ENCODE assay signal across 9 mouse cellular contexts in the genomic region with DNA sequence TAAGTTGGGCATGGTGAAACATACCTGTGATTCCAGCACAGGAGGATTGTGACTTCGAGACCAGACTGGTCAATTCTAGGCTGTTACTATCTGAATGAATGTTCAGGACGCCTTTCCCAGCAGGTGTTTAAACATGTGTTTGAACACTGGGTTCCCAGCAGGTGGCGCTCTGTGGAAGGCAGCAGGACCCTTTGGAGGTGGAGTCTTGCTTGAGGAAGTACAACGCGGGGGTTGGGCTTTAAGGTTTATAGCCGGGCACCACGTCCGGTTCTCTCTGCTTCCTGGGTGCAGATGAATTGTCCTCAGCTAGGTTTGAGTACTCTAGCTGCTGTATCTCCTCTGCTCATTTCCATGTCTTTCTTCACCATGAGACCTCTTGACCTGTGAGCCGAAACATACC.
DNase-seq lines count a peak whose midpoint lies in the region; ATAC-seq and TF ChIP-seq lines count a peak whose summit lies in the region.
"Had no signal": no experiment of that assay in that cellular context is flagged by ENCODE, and none has a peak within 500 bp of the region (broad histone marks: within the 10 kb centered on the region; RNA-seq: fewer than 3 reads in every experiment).

No protein-coding gene starts in this region.

- TF ChIP-seq CTCF in stomach, postnatal 0 days (IDR thresholded peaks at IDR 0.05; ENCODE audit: low read depth) = peak; percentile 59

- no peaks in the 10 kb centered on the region for H3K27me3 ChIP-seq in neural tube, embryonic 15.5 days (replicated peaks)
- no peaks in the 10 kb centered on the region for H3K27me3 ChIP-seq in stomach, postnatal 0 days (ENCODE audit: control insufficient read depth, insufficient read depth, low read length)

- no peaks in the 10 kb centered on the region for H3K4me1 ChIP-seq in neural tube, embryonic 15.5 days
- no peaks in the 10 kb centered on the region for H3K4me1 ChIP-seq in stomach, postnatal 0 days (replicated peaks; ENCODE audit: control insufficient read depth, insufficient read depth)

- DNase-seq in gastrocnemius, postnatal 10 days = peak; percentile 15
- no peak for DNase-seq in gastrocnemius, postnatal 25 days
- DNase-seq in neural tube, embryonic 10.5 days (ENCODE audit: extremely low spot score, low spot score) = peak; percentile 28
- peak; percentile 25 for DNase-seq in embryo, embryonic 9.5 days (ENCODE audit: extremely low spot score)
- peak; percentile 33 for DNase-seq in stomach, postnatal 0 days (ENCODE audit: low spot score)
- no peak for DNase-seq in frontal cortex, postnatal 10 days (ENCODE audit: low spot score in 2 of 2)
- no peak for DNase-seq in urinary bladder, adult 18-20 months (ENCODE audit: low spot score in 2 of 2)
- DNase-seq: kidney, adult 11 months had no signal

- H3K4me2 ChIP-seq in neural tube, embryonic 15.5 days = no peak overlapping the region
- no peak overlapping the region for H3K4me2 ChIP-seq in stomach, postnatal 0 days (replicated peaks; ENCODE audit: low read depth)

- ATAC-seq in neural tube, embryonic 15.5 days (ENCODE audit: low FRiP score) = no peak
- ATAC-seq in stomach, postnatal 0 days (ENCODE audit: low FRiP score, low TSS enrichment) = no peak

- H3K9me3 ChIP-seq in neural tube, embryonic 15.5 days (replicated peaks) = no peaks in the 10 kb centered on the region
- H3K9me3 ChIP-seq in stomach, postnatal 0 days (ENCODE audit: control insufficient read depth, low read length) = no peaks in the 10 kb centered on the region

- H3K36me3 ChIP-seq in neural tube, embryonic 15.5 days = no peaks in the 10 kb centered on the region
- H3K36me3 ChIP-seq in stomach, postnatal 0 days (ENCODE audit: control insufficient read depth, insufficient read depth, low read length) = no peaks in the 10 kb centered on the region

- TF ChIP-seq EP300 in stomach, postnatal 0 days (optimal IDR thresholded peaks at IDR 0.05) = no peak

- no peak overlapping the region for H3K9ac ChIP-seq in neural tube, embryonic 15.5 days (replicated peaks)
- H3K9ac ChIP-seq in stomach, postnatal 0 days (ENCODE audit: low read length) = no peak overlapping the region

- no peak overlapping the region for H3K27ac ChIP-seq in neural tube, embryonic 15.5 days (replicated peaks)
- no peak overlapping the region for H3K27ac ChIP-seq in stomach, postnatal 0 days (replicated peaks)

- WGBS in neural tube, embryonic 15.5 days = 64% methylated on average over 9 of the region's 9 CpGs
- 57% methylated on average over 9 of the region's 9 CpGs for WGBS in stomach, postnatal 0 days

- H3K4me3 ChIP-seq in neural tube, embryonic 15.5 days (replicated peaks) = no peak overlapping the region
- no peak overlapping the region for H3K4me3 ChIP-seq in stomach, postnatal 0 days (ENCODE audit: low read depth, low read length)

Comparison
In these comparisons a context has a peak if more than half of its experiments do, and no peak if none do; other contexts are left out.
1. DNase-seq: peak in gastrocnemius, postnatal 10 days (single experiment), neural tube, embryonic 10.5 days (single experiment), embryo, embryonic 9.5 days (single experiment) and stomach, postnatal 0 days (single experiment); none in gastrocnemius, postnatal 25 days (single experiment), frontal cortex, postnatal 10 days (0 of 2) and urinary bladder, adult 18-20 months (0 of 2).